Mouse (Mus musculus): ENCODE results near the gene Pbrm1.

- TF ChIP-seq POLR2A (IDR thresholded peaks at IDR 0.05; ENCODE audit: low read depth, low read length) (no peak), CTCF (IDR thresholded peaks at IDR 0.05; ENCODE audit: extremely low read depth, insufficient read length, insufficient replicate concordance, low read depth, low read length) (peak; percentile 19; the same call in 1 of the 2 replicates)
Measured at GRCm38 (mm10) chr14:31000816-31001306, 18.1 kb upstream of the Pbrm1 start.

Measured in small intestine, adult 2 months (tissue).